In genomic region chr3:34444802-34445201, GRCm38 (mm10) we compare ENCODE assay signal across 18 mouse cellular contexts.
DNase-seq lines count a peak whose midpoint lies in the region; ATAC-seq and TF ChIP-seq lines count a peak whose summit lies in the region.
"Had no signal": no experiment of that assay in that cellular context is flagged by ENCODE, and none has a peak within 500 bp of the region (broad histone marks: within the 10 kb centered on the region; RNA-seq: fewer than 3 reads in every experiment).

No protein-coding gene starts in this region.

- H3K27me3 ChIP-seq in hindbrain, embryonic 11.5 days (ENCODE audit: control insufficient read depth, insufficient read depth, low read length): no peaks in the 10 kb centered on the region
- 0 out of 2 replicates have a peak, but pooled peaks cover 3% of the 10 kb centered on the region for H3K27me3 ChIP-seq in midbrain, embryonic 14.5 days (ENCODE audit: control insufficient read depth, insufficient read depth, low read length)
- H3K27me3 ChIP-seq: CH12.LX had no signal

- TF ChIP-seq POLR2A in brain, embryonic 14.5 days (IDR thresholded peaks at IDR 0.05; ENCODE audit: borderline replicate concordance, extremely low read depth, insufficient read depth, insufficient read length, poor library complexity, severe bottlenecking): no peak

- H3K27ac ChIP-seq in hindbrain, embryonic 11.5 days (ENCODE audit: low read depth, low read length): no peak overlapping the region
- H3K27ac ChIP-seq in midbrain, embryonic 14.5 days (replicated peaks; ENCODE audit: low read depth, low read length): no peak overlapping the region
- H3K27ac ChIP-seq: gastrocnemius, adult 2 months; limb, embryonic 15.5 days had no signal

- H3K4me1 ChIP-seq in hindbrain, embryonic 11.5 days (replicated peaks; ENCODE audit: control insufficient read depth, insufficient read depth, low read length): 0 out of 2 replicates have a peak, but pooled peaks cover 5% of the 10 kb centered on the region
- peaks cover 18% of the 10 kb centered on the region for H3K4me1 ChIP-seq in midbrain, embryonic 14.5 days (ENCODE audit: control insufficient read depth, insufficient read depth, low read length)

- ATAC-seq in hindbrain, embryonic 11.5 days (ENCODE audit: low FRiP score): no peak
- no peak for ATAC-seq in midbrain, embryonic 14.5 days (ENCODE audit: low FRiP score, low TSS enrichment)

- no peak overlapping the region for H3K4me2 ChIP-seq in hindbrain, embryonic 11.5 days (replicated peaks; ENCODE audit: low read depth, low read length)
- no peak overlapping the region for H3K4me2 ChIP-seq in midbrain, embryonic 14.5 days (ENCODE audit: low read length)
- H3K4me2 ChIP-seq: heart, embryonic 11.5 days had no signal

- H3K9me3 ChIP-seq in hindbrain, embryonic 11.5 days (ENCODE audit: control insufficient read depth, low read length): no peaks in the 10 kb centered on the region
- peaks cover 3% of the 10 kb centered on the region; the same call in 1 of the 2 replicates for H3K9me3 ChIP-seq in midbrain, embryonic 14.5 days (ENCODE audit: control insufficient read depth, low read length)
- H3K9me3 ChIP-seq: limb, embryonic 15.5 days had no signal

- H3K9ac ChIP-seq in hindbrain, embryonic 11.5 days (ENCODE audit: low read depth, low read length): no peak overlapping the region
- no peak overlapping the region for H3K9ac ChIP-seq in midbrain, embryonic 14.5 days (replicated peaks; ENCODE audit: low read length)
- H3K9ac ChIP-seq: limb, embryonic 15.5 days; lung, embryonic 14.5 days had no signal

- DNase-seq in embryo, embryonic 10 days (ENCODE audit: low spot score): peak; percentile 13
- DNase-seq in embryo, embryonic 9.5 days (ENCODE audit: extremely low spot score): no peak
- peak; percentile 63 for DNase-seq in brain, embryonic 14.5 days (ENCODE audit: low read depth)
- peak; percentile 20 for DNase-seq in hindbrain, embryonic 11.5 days (ENCODE audit: low spot score)
- peak; percentile 25 for DNase-seq in midbrain, embryonic 14.5 days
- DNase-seq in urinary bladder, postnatal 36 days (ENCODE audit: low spot score in 2 of 2): no peak
- no peak for DNase-seq in left cerebral cortex, postnatal 10 days (ENCODE audit: extremely low spot score in 1 of 2, low spot score in 2 of 2)
- DNase-seq in frontal cortex, postnatal 36 days (ENCODE audit: low spot score in 2 of 2): no peak
- DNase-seq: gastrocnemius, adult 2 months; heart, postnatal 36 days; kidney, adult 11 months; kidney, postnatal 4 days; thymus, adult 2 months had no signal

- H3K4me3 ChIP-seq in hindbrain, embryonic 11.5 days (ENCODE audit: low read depth, low read length): no peak overlapping the region
- no peak overlapping the region for H3K4me3 ChIP-seq in midbrain, embryonic 14.5 days (replicated peaks; ENCODE audit: low read depth, low read length)
- H3K4me3 ChIP-seq: erythroblast, embryonic 14.5 days; gastrocnemius, adult 2 months; limb, embryonic 15.5 days had no signal

- TF ChIP-seq CTCF in brain, embryonic 14.5 days (IDR thresholded peaks at IDR 0.05; ENCODE audit: borderline replicate concordance, extremely low read depth, insufficient read depth, insufficient read length): no peak

- intact Hi-C loops in left cerebral cortex, postnatal 10 days (cut with DNase I): loop anchor here (2.0 to 5.0 kb wide), 2 partner anchors 117 to 198 kb away; no protein-coding TSS in a partner anchor

- H3K36me3 ChIP-seq in hindbrain, embryonic 11.5 days (ENCODE audit: control insufficient read depth, insufficient read depth, low read length): no peaks in the 10 kb centered on the region
- no peaks in the 10 kb centered on the region for H3K36me3 ChIP-seq in midbrain, embryonic 14.5 days (ENCODE audit: control insufficient read depth, insufficient read depth, low read length)
- H3K36me3 ChIP-seq: limb, embryonic 15.5 days had no signal

- 40% methylated on average over 5 of the region's 5 CpGs for WGBS in hindbrain, embryonic 11.5 days
- WGBS in midbrain, embryonic 14.5 days: 42% methylated on average over 5 of the region's 5 CpGs

Comparison
In these comparisons a context has a peak if more than half of its experiments do, and no peak if none do; other contexts are left out.
1. DNase-seq: peak in embryo, embryonic 10 days (single experiment), brain, embryonic 14.5 days (single experiment), hindbrain, embryonic 11.5 days (single experiment) and midbrain, embryonic 14.5 days (single experiment); none in embryo, embryonic 9.5 days (single experiment), urinary bladder, postnatal 36 days (0 of 2), left cerebral cortex, postnatal 10 days (0 of 2) and frontal cortex, postnatal 36 days (0 of 2).